Mouse (Mus musculus) ES-E14 (cell line): Measurements from ENCODE around the gene Six3. TPM values are rescaled to one million over a fixed set of nuclear protein-coding genes. Genes with fewer than 3 reads are reported as not detected.

Source experiments
- DNase-seq: peaks from one replicate; pipeline ENCODE4 v3.0.0-alpha.2; 2013; ENCODE audit warnings: low read depth, low spot score
- H3K27ac ChIP-seq: 2 replicates; pipeline ENCODE4 v1.5.1; 2012; ENCODE audit warnings: low read depth, mild to moderate bottlenecking, low read length, moderate library complexity, mixed read lengths; ENCODE audit not compliant: poor library complexity, insufficient read depth, severe bottlenecking
- H3K36me3 ChIP-seq: 2 replicates; pipeline ENCODE4 v1.6.1; 2012; ENCODE audit warnings: mild to moderate bottlenecking, low read length, moderate library complexity, mixed read lengths; ENCODE audit not compliant: control insufficient read depth, poor library complexity, insufficient read depth, severe bottlenecking
- H3K4me1 ChIP-seq, 2 experiments: fragments of 150-350 bp in 1 of 2; sonication (generic) in 1 of 2; 2 replicates each; pipeline ENCODE4 v1.6.1; 2012; ENCODE audit warnings: low read length in 2 of 2, mild to moderate bottlenecking in 1 of 2, mixed read lengths in 1 of 2; ENCODE audit not compliant: control insufficient read depth in 2 of 2, insufficient read depth in 2 of 2, poor library complexity in 1 of 2
- H3K4me3 ChIP-seq, 2 experiments: fragments of 150-350 bp in 1 of 2; sonication (generic) in 1 of 2; 2 replicates each; pipeline ENCODE4 v1.5.1; 2012; ENCODE audit warnings: low read length in 2 of 2, low read depth in 1 of 2, mild to moderate bottlenecking in 1 of 2, mixed read lengths in 1 of 2; ENCODE audit not compliant: insufficient read depth in 1 of 2, poor library complexity in 1 of 2, severe bottlenecking in 1 of 2
- H3K9ac ChIP-seq: 2 replicates; pipeline ENCODE4 v1.6.1; 2012; ENCODE audit warnings: low read depth, mild to moderate bottlenecking, low read length, mixed read lengths; ENCODE audit not compliant: poor library complexity, insufficient read depth, severe bottlenecking
- H3K9me3 ChIP-seq: fragments of 150-350 bp; sonication (generic); 2 replicates; pipeline ENCODE4 v1.6.1; 2012; ENCODE audit warnings: low read depth, mild to moderate bottlenecking, low read length; ENCODE audit not compliant: control insufficient read depth, insufficient read depth
- CHD2 ChIP-seq: IDR thresholded peaks from 2 replicates; pipeline ENCODE4 v1.6.1; 2014; ENCODE audit warnings: mild to moderate bottlenecking, low read depth, low read length, inconsistent platforms
- HCFC1 ChIP-seq: IDR thresholded peaks from 2 replicates; pipeline ENCODE4 v1.6.1; 2012; ENCODE audit warnings: low read length, inconsistent platforms, borderline replicate concordance; ENCODE audit not compliant: insufficient read depth
- MAFK ChIP-seq: IDR thresholded peaks from 2 replicates; pipeline ENCODE4 v1.6.1; 2014; ENCODE audit warnings: mild to moderate bottlenecking, low read depth, low read length, inconsistent platforms; ENCODE audit not compliant: insufficient read depth
- ZC3H11A ChIP-seq: IDR thresholded peaks from 2 replicates; pipeline ENCODE4 v1.6.1; 2012; ENCODE audit warnings: low read depth, mild to moderate bottlenecking, inconsistent platforms, low read length, borderline replicate concordance
- ZNF384 ChIP-seq: IDR thresholded peaks from 2 replicates; pipeline ENCODE4 v1.6.1; 2012; ENCODE audit warnings: low read depth, low read length, inconsistent platforms
- in situ Hi-C, 2 experiments: fragments of 600-800 bp; cut with MboI; formaldehyde crosslinking; loops; one replicate each; pipeline ENCODE4 v1.15.1; 2025; ENCODE audit warnings: low sequenced_read_pairs in 2 of 2, inconsistent platforms in 1 of 2; ENCODE audit not compliant: unreplicated experiment in 2 of 2
- total RNA-seq: library from RNA; depleted of rRNA; stranded (reverse); fragments of 300-350 nt; gene quantifications from 2 replicates; pipeline ENCODE4 v1.2.3, GENCODE M21; 2012

Gene Six3
- total RNA-seq, 1 experiment: not detected

GRCm38 (mm10) chr17:85620680-85621504 lies 7.5 kb downstream of the Six3 start:
- in situ Hi-C loops: no loop called here
- Histone ChIP-seq H3K9ac (no peak overlapping the region), H3K27ac (no peak overlapping the region)

GRCm38 (mm10) chr17:85621505-85622310 lies 8.3 kb downstream of the Six3 start:
- H3K36me3 ChIP-seq: no peaks in the 10 kb centered on the region
- in situ Hi-C loops: no loop called here
- no peak for DNase-seq
- peaks cover 0 to 7% of the 10 kb centered on the region in 2 experiments; a peak in 1 of 4 replicates for H3K4me1 ChIP-seq
- no peaks in the 10 kb centered on the region for H3K9me3 ChIP-seq
- no peak overlapping the region for H3K27ac ChIP-seq
- H3K4me3 ChIP-seq: peak overlapping the region in 1 of 2 experiments; percentile 39; a peak in 3 of 4 replicates
- no peak overlapping the region for H3K9ac ChIP-seq
- TF ChIP-seq HCFC1 (no peak), CHD2 (no peak), ZNF384 (no peak), MAFK (no peak), ZC3H11A (no peak)

More at GRCm38 (mm10) chr17:85620680-85621504, 7.5 kb downstream of the Six3 start:
- H3K4me1 ChIP-seq: peaks cover 0 to 7% of the 10 kb centered on the region in 2 experiments; a peak in 1 of 4 replicates
- TF ChIP-seq ZNF384 (no peak), MAFK (no peak), CHD2 (no peak), HCFC1 (no peak), ZC3H11A (no peak)
- H3K36me3 ChIP-seq: no peaks in the 10 kb centered on the region
- DNase-seq: no peak
- H3K4me3 ChIP-seq: peak overlapping the region in 1 of 2 experiments; percentile 39; a peak in 3 of 4 replicates
- H3K9me3 ChIP-seq: no peaks in the 10 kb centered on the region

- peaks cover 0 to 7% of the 10 kb centered on the region in 2 experiments; a peak in 1 of 4 replicates for H3K4me1 ChIP-seq
- TF ChIP-seq ZC3H11A: no peak
- no peak for TF ChIP-seq ZNF384
- TF ChIP-seq MAFK: no peak
- TF ChIP-seq HCFC1: no peak
- TF ChIP-seq CHD2: no peak
- no peaks in the 10 kb centered on the region for H3K36me3 ChIP-seq
- no peaks in the 10 kb centered on the region for H3K9me3 ChIP-seq
- no peak overlapping the region for H3K4me3 ChIP-seq
- in situ Hi-C loops: no loop called here
- no peak overlapping the region for H3K9ac ChIP-seq
- no peak overlapping the region for H3K27ac ChIP-seq
- no peak for DNase-seq
These were observed 9.2 kb downstream of the Six3 start for GRCm38 (mm10) chr17:85622493-85623157.
